Mouse (Mus musculus) liver, adult 10 weeks (tissue): Measurements from ENCODE around the gene Wdr34. TPM values are rescaled to one million over a fixed set of nuclear protein-coding genes. Genes with fewer than 3 reads are reported as not detected.

Experiments used
- polyA plus RNA-seq: library from polyadenylated mRNA; stranded (reverse); fragments of 350-450 nt; fragmentation: Illumina TruSeq; extraction: RNeasy Lipid Tissue Mini Kit (QIAGEN cat#74804); gene quantifications from one replicate; pipeline ENCODE4 v1.2.3, GENCODE M21; 2014; ENCODE audit warnings: low read depth, low replicate concordance

Gene Wdr34
- 0.34 TPM for polyA plus RNA-seq

DNA sequence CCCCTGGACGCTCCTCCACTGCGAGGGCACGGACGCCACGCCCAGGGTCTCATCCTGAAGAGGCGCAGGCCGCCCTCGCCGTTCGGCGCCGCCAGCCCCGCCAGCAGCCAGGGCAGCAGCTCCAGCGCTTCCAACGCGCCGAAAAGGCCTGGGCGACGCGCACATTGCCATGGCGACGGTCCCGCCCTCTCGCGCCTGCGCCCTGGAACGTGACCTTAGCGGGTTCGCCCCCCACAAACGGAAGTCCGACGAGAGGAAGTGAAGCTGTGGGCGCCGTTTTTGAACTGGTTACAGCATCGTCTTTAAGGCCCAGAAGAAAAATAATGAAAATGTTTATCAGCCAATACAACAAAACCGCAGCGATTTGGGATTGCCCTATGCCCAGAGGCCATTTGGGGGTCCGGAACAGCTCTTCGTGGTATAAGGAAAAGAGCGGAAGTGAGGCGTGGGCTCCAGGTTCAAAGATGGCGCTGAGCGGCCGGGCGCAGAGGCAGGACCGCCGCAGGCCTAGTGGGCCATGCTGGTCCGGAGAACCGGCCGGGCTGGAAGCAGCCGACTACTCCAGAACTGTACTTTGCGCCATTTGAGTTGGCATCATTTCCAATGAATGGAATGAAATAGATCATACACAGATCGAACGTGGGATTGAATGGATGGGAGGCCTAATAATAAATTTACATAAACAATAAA lies at the start of gene Wdr34:
TSS of gene Wdr34 (minus strand) at position 183 of the 690 bp plus-strand sequence.

GRCm38 (mm10) chr2:30093471-30094207 lies 45.0 kb upstream of the Wdr34 start, which contains the start of gene Zdhhc12:
Zdhhc12 (minus strand) TSS chr2:30093648.

GRCm38 (mm10) chr2:30077502-30078348 lies 29.0 kb upstream of the Wdr34 start, which contains the start of gene Pkn3:
Pkn3 (plus strand) TSS chr2:30077684.

DNA sequence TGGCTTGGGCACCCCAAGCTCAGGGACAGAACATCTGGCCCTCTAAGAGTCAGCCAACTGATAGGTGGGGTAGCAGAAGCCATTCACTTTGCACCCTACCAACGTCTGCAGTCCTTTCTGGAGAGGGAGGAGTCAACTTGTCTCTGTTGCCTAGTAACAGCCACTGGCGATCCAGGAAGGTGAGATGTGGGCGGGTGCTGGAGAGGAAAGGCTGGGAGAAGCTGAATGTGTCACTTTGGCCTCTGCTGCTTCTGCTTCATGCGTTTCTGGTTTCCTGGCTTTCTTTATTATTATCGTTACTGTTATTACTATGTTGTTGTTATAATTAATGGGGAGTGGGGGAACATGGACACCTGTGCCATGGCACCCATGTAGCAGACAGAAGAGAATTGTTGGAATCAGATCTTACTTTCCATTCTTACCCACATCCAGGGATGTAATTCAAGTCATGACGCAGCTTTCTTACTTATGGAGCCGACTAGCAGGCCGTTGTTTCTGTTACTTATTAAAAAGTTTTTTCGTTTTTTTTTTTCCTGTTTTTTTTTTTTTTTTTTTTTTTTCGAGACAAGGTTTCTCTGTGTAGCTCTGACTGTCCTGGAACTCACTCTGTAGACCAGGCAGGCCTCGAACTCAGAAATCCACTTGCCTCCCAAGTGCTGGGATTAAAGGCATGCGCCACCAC lies 8.7 kb upstream of the Wdr34 start, which contains the start of gene Set:
TSS of gene Set (plus strand) at position 156 of the 682 bp plus-strand sequence.

Other genes starting within 250 kb of the Wdr34 start
- gene Slc27a4, start 246.2 kb downstream of the Wdr34 start, polyA plus RNA-seq: 1.3 TPM
- gene Urm1, start 228.8 kb downstream of the Wdr34 start, polyA plus RNA-seq: 4.9 TPM
- not detected for gene Cercam, start 179.7 kb downstream of the Wdr34 start, polyA plus RNA-seq
- 2.8 TPM for gene Odf2, start 159.7 kb downstream of the Wdr34 start, polyA plus RNA-seq
- gene Gle1, start 113.5 kb downstream of the Wdr34 start, polyA plus RNA-seq: 12.1 TPM
- 9.0 TPM for gene Sptan1, start 83.3 kb downstream of the Wdr34 start, polyA plus RNA-seq
- 144 TPM for gene Set, start 8.5 kb upstream of the Wdr34 start, polyA plus RNA-seq
- not detected for gene Pkn3, start 28.8 kb upstream of the Wdr34 start, polyA plus RNA-seq
- 2.7 TPM for gene Zdhhc12, start 44.8 kb upstream of the Wdr34 start, polyA plus RNA-seq
- 2.0 TPM for gene Zer1, start 75.7 kb upstream of the Wdr34 start, polyA plus RNA-seq
- 6.5 TPM for gene Tbc1d13, start 84.9 kb upstream of the Wdr34 start, polyA plus RNA-seq
- gene Endog, start 122.6 kb upstream of the Wdr34 start, polyA plus RNA-seq: 0.64 TPM
- 0.53 TPM for gene Spout1, start 129.6 kb upstream of the Wdr34 start, polyA plus RNA-seq
- 13.5 TPM for gene Kyat1, start 157.0 kb upstream of the Wdr34 start, polyA plus RNA-seq
- 3.3 TPM for gene Lrrc8a, start 188.8 kb upstream of the Wdr34 start, polyA plus RNA-seq
- gene Gm28035, start 191.7 kb upstream of the Wdr34 start, polyA plus RNA-seq: 0.26 TPM
- gene Phyhd1, start 217.3 kb upstream of the Wdr34 start, polyA plus RNA-seq: 72.7 TPM
- not detected for gene Gm28038, start 232.2 kb upstream of the Wdr34 start, polyA plus RNA-seq
- 5.8 TPM for gene Dolk, start 237.5 kb upstream of the Wdr34 start, polyA plus RNA-seq
- 1.1 TPM for gene Nup188, start 237.5 kb upstream of the Wdr34 start, polyA plus RNA-seq